Mouse (Mus musculus): ENCODE measurements around the gene Mpp3.

DNA sequence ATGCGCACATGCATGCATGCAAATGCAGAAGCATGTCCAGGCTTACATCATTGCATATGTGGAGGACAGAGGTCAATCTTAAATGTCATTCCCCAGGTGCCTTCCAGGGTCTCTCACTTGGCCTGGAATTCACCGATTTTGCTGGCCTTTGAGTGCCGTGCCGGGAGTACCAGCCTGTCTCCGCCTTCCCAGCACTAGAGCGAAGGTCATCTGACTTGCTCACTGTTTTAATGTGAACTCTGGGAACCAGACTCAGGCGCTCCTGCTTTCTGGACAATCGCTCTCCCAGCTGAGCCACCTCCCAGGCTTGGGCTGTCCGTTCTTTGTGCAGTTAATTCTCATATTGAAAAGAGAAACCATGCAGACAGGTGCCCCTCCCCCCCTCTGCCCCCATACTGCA lies 22.0 kb downstream of the Mpp3 start:
- TF ChIP-seq CTCF (IDR thresholded peaks at IDR 0.05; ENCODE audit: insufficient read depth, low read length) = no peak
- TF ChIP-seq POLR2A (IDR thresholded peaks at IDR 0.05; ENCODE audit: borderline replicate concordance, extremely low read depth, low read depth, low read length) = no peak
